In genomic region chr7:46397732-46398333, GRCm38 (mm10) we compare ENCODE assay signal across 11 mouse cellular contexts. TPM values are rescaled to one million over a fixed set of nuclear protein-coding genes. Genes with fewer than 3 reads are reported as not detected.
DNase-seq lines count a peak whose midpoint lies in the region; ATAC-seq and TF ChIP-seq lines count a peak whose summit lies in the region.
"Had no signal": no experiment of that assay in that cellular context is flagged by ENCODE, and none has a peak within 500 bp of the region (broad histone marks: within the 10 kb centered on the region; RNA-seq: fewer than 3 reads in every experiment).

No protein-coding gene starts in this region.

- H3K4me3 ChIP-seq in gastrocnemius, adult 2 months = peak overlapping the region; percentile 82
- H3K4me3 ChIP-seq in neural tube, embryonic 11.5 days (ENCODE audit: low read depth, low read length) = peak overlapping the region; percentile 51
- peak overlapping the region; percentile 84 for H3K4me3 ChIP-seq in hindbrain, embryonic 14.5 days (replicated peaks; ENCODE audit: low read length)
- H3K4me3 ChIP-seq in olfactory bulb, adult 2 months (ENCODE audit: insufficient read depth, low read depth, low read length) = peak overlapping the region; percentile 64
- H3K4me3 ChIP-seq in heart, embryonic 11.5 days (ENCODE audit: low read depth, low read length) = no peak overlapping the region
- H3K4me3 ChIP-seq: erythroblast, embryonic 14.5 days had no signal

- intact Hi-C loops in gastrocnemius, adult 2 months (cut with DNase I) = loop anchor here (5.0 kb wide), 1 partner anchor 84 kb away; no protein-coding TSS in a partner anchor
- intact Hi-C loops in gastrocnemius, postnatal 14 days (cut with DNase I; ENCODE audit: low total_unique reads) = no loop called here
- intact Hi-C loops in heart, postnatal 14 days (cut with DNase I) = no loop called here

- H3K27me3 ChIP-seq in neural tube, embryonic 11.5 days (ENCODE audit: control insufficient read depth, insufficient read depth, low read length) = peaks cover 59% of the 10 kb centered on the region
- peaks cover 27% of the 10 kb centered on the region for H3K27me3 ChIP-seq in hindbrain, embryonic 14.5 days (ENCODE audit: control insufficient read depth, insufficient read depth, low read length)
- peaks cover 74% of the 10 kb centered on the region for H3K27me3 ChIP-seq in heart, embryonic 11.5 days (ENCODE audit: control insufficient read depth, insufficient read depth, low read length)

- H3K4me2 ChIP-seq in neural tube, embryonic 11.5 days (ENCODE audit: low read depth) = peak overlapping the region; percentile 75
- peak overlapping the region; percentile 72 for H3K4me2 ChIP-seq in hindbrain, embryonic 14.5 days (replicated peaks)
- H3K4me2 ChIP-seq in heart, embryonic 11.5 days = no peak overlapping the region; the same call in 1 of the 2 replicates

- H3K36me3 ChIP-seq in neural tube, embryonic 11.5 days (ENCODE audit: control insufficient read depth, insufficient read depth, low read length) = no peaks in the 10 kb centered on the region
- 0 out of 2 replicates have a peak, but pooled peaks cover 3% of the 10 kb centered on the region for H3K36me3 ChIP-seq in hindbrain, embryonic 14.5 days (replicated peaks; ENCODE audit: control insufficient read depth, insufficient read depth)
- no peaks in the 10 kb centered on the region for H3K36me3 ChIP-seq in heart, embryonic 11.5 days (ENCODE audit: control insufficient read depth, insufficient read depth, low read length)

- peaks cover 5% of the 10 kb centered on the region; the same call in 1 of the 2 replicates for H3K4me1 ChIP-seq in neural tube, embryonic 11.5 days (ENCODE audit: control insufficient read depth, insufficient read depth, low read length)
- peaks cover 42% of the 10 kb centered on the region for H3K4me1 ChIP-seq in hindbrain, embryonic 14.5 days (replicated peaks; ENCODE audit: control insufficient read depth, insufficient read depth, low read length)
- peaks cover 23% of the 10 kb centered on the region for H3K4me1 ChIP-seq in olfactory bulb, adult 2 months (ENCODE audit: control insufficient read depth, insufficient read depth, low read length)
- H3K4me1 ChIP-seq in heart, embryonic 11.5 days (ENCODE audit: control insufficient read depth, insufficient read depth, low read length) = peaks cover 4% of the 10 kb centered on the region

- no peak overlapping the region; the same call in 1 of the 2 replicates for H3K9ac ChIP-seq in neural tube, embryonic 11.5 days (ENCODE audit: low read length)
- H3K9ac ChIP-seq in hindbrain, embryonic 14.5 days = peak overlapping the region; percentile 96
- H3K9ac ChIP-seq in heart, embryonic 11.5 days (ENCODE audit: low read depth, low read length) = no peak overlapping the region

- no peaks in the 10 kb centered on the region for H3K9me3 ChIP-seq in neural tube, embryonic 11.5 days (ENCODE audit: control insufficient read depth, low read length)
- no peaks in the 10 kb centered on the region for H3K9me3 ChIP-seq in hindbrain, embryonic 14.5 days (ENCODE audit: control insufficient read depth, low read length)
- H3K9me3 ChIP-seq in heart, embryonic 11.5 days (replicated peaks; ENCODE audit: control insufficient read depth, low read length) = no peaks in the 10 kb centered on the region

- 15% methylated on average over 70 of the region's 70 CpGs for WGBS in neural tube, embryonic 11.5 days
- WGBS in hindbrain, embryonic 14.5 days = 10% methylated on average over 69 of the region's 70 CpGs
- 6% methylated on average over 70 of the region's 70 CpGs for WGBS in olfactory bulb, adult 2 months
- 9% methylated on average over 66 of the region's 70 CpGs for WGBS in heart, embryonic 11.5 days (ENCODE audit: insufficient replicate concordance)

- DNase-seq in gastrocnemius, adult 2 months = peak; percentile 67
- no peak for DNase-seq in gastrocnemius, postnatal 14 days
- DNase-seq in neural tube, embryonic 11.5 days (ENCODE audit: low spot score) = no peak
- no peak for DNase-seq in neural tube, embryonic 10.5 days (ENCODE audit: extremely low spot score, low spot score)
- DNase-seq in hindbrain, embryonic 14.5 days (ENCODE audit: low spot score) = no peak
- no peak for DNase-seq in heart, postnatal 14 days
- DNase-seq: lung, postnatal 14 days had no signal

- no peak for ATAC-seq in neural tube, embryonic 11.5 days (ENCODE audit: insufficient read depth, low FRiP score, low TSS enrichment)
- ATAC-seq in hindbrain, embryonic 14.5 days (ENCODE audit: low FRiP score) = no peak
- ATAC-seq in heart, embryonic 11.5 days (replicated peaks; ENCODE audit: insufficient number of reproducible peaks, low FRiP score, low TSS enrichment) = no peak

- TF ChIP-seq CTCF in gastrocnemius, adult 2 months (IDR thresholded peaks at IDR 0.05) = no peak
- TF ChIP-seq CTCF in olfactory bulb, adult 2 months (IDR thresholded peaks at IDR 0.05; ENCODE audit: insufficient read depth, low read depth, low read length) = no peak

- TF ChIP-seq POLR2A in olfactory bulb, adult 2 months (IDR thresholded peaks at IDR 0.05; ENCODE audit: insufficient read depth, low read depth, low read length) = no peak

- H3K27ac ChIP-seq in gastrocnemius, adult 2 months = peak overlapping the region; percentile 89
- H3K27ac ChIP-seq in neural tube, embryonic 11.5 days (ENCODE audit: low read depth, low read length) = no peak overlapping the region
- H3K27ac ChIP-seq in hindbrain, embryonic 14.5 days = no peak overlapping the region
- peak overlapping the region; percentile 82; the same call in 1 of the 2 replicates for H3K27ac ChIP-seq in olfactory bulb, adult 2 months (ENCODE audit: insufficient read depth, low read depth, low read length)
- no peak overlapping the region for H3K27ac ChIP-seq in heart, embryonic 11.5 days (ENCODE audit: low read depth, low read length)

RNA-seq across cellular contexts. Expression of gene Kcnc1, which starts 1.5 kb away (rescaled TPM):
- total RNA-seq in gastrocnemius, adult 2 months (2021) = 10 to 100 TPM; 38.9 to 66.6 TPM
- 10 to 100 TPM; 34.8 to 35.1 TPM for total RNA-seq in gastrocnemius, postnatal 14 days (2021)
- polyA plus RNA-seq in neural tube, embryonic 11.5 days (2014; fragmentation: Nextera tagmentation; extraction: Ambion mirVana) = 1.6 and 3.7 TPM in 2 replicates
- polyA plus RNA-seq in hindbrain, embryonic 14.5 days (2014; fragmentation: Nextera tagmentation; extraction: Ambion mirVana) = 16.6 and 20.8 TPM in 2 replicates
- 47.6 and 146 TPM in 2 replicates for polyA plus RNA-seq in olfactory bulb, adult 2 months (2012; ENCODE audit: insufficient read depth, insufficient read length, low replicate concordance, missing spikeins)
- under 1 TPM; 0.05 TPM for total RNA-seq in heart, postnatal 14 days (2021)
- polyA plus RNA-seq in heart, embryonic 11.5 days (2014; fragmentation: Nextera tagmentation; extraction: Ambion mirVana) = 0.21 and 0.27 TPM in 2 replicates

RNA-seq across cellular contexts. Expression of gene Myod1, which starts 21.6 kb away (rescaled TPM):
- total RNA-seq in gastrocnemius, adult 2 months (2021) = 10 to 100 TPM; 17.3 to 21.3 TPM
- 10 to 100 TPM; 24.3 to 30.6 TPM for total RNA-seq in gastrocnemius, postnatal 14 days (2021)
- polyA plus RNA-seq in neural tube, embryonic 11.5 days (2014; fragmentation: Nextera tagmentation; extraction: Ambion mirVana) = 10.0 and 15.0 TPM in 2 replicates
- 0.10 and 0.11 TPM in 2 replicates for polyA plus RNA-seq in hindbrain, embryonic 14.5 days (2014; fragmentation: Nextera tagmentation; extraction: Ambion mirVana)
- not detected in 2 replicates for polyA plus RNA-seq in olfactory bulb, adult 2 months (2012; ENCODE audit: insufficient read depth, insufficient read length, low replicate concordance, missing spikeins)
- not detected for total RNA-seq in heart, postnatal 14 days (2021)
- 0.87 and 1.5 TPM in 2 replicates for polyA plus RNA-seq in heart, embryonic 11.5 days (2014; fragmentation: Nextera tagmentation; extraction: Ambion mirVana)
- polyA plus RNA-seq: erythroblast, embryonic 14.5 days; large intestine, adult 2 months had no signal

Comparison
In these comparisons a context has a peak if more than half of its experiments do, and no peak if none do; other contexts are left out.
1. H3K27ac ChIP-seq: peak in gastrocnemius, adult 2 months (single experiment) and olfactory bulb, adult 2 months (single experiment); none in neural tube, embryonic 11.5 days (single experiment), hindbrain, embryonic 14.5 days (single experiment) and heart, embryonic 11.5 days (single experiment).